Mouse (Mus musculus) ES-Bruce4 (cell line): ENCODE measurements around the gene Fibcd1. TPM values are rescaled to one million over a fixed set of nuclear protein-coding genes. Genes with fewer than 3 reads are reported as not detected.
A peak's percentile ranks its signal among the peaks of the same experiment; 100 is the strongest.

Experiments
- H3K27ac ChIP-seq: 2 replicates; pipeline ENCODE4 v1.5.1; 2012; ENCODE audit warnings: low read length, inconsistent platforms; ENCODE audit not compliant: insufficient read depth
- H3K27me3 ChIP-seq: 2 replicates; pipeline ENCODE4 v1.6.1; 2012; ENCODE audit warnings: mild to moderate bottlenecking, low read length, inconsistent platforms; ENCODE audit not compliant: control insufficient read depth, poor library complexity, insufficient read depth, severe bottlenecking
- H3K36me3 ChIP-seq: 2 replicates; pipeline ENCODE4 v1.6.1; 2012; ENCODE audit warnings: inconsistent platforms, mild to moderate bottlenecking, low read length, moderate library complexity; ENCODE audit not compliant: control insufficient read depth, poor library complexity, insufficient read depth, severe bottlenecking
- H3K4me1 ChIP-seq: one replicate; pipeline ENCODE4 v1.8.1; 2011; ENCODE audit warnings: low read length; ENCODE audit not compliant: control insufficient read depth, insufficient read depth
- H3K4me3 ChIP-seq: 2 replicates; pipeline ENCODE4 v1.5.1; 2011; ENCODE audit warnings: low read depth, mild to moderate bottlenecking, low read length
- H3K9ac ChIP-seq: 2 replicates; pipeline ENCODE4 v1.6.1; 2012; ENCODE audit warnings: low read depth, mild to moderate bottlenecking, inconsistent platforms; ENCODE audit not compliant: poor library complexity, severe bottlenecking
- H3K9me3 ChIP-seq: replicated peaks from 2 replicates; pipeline ENCODE4 v1.6.1; 2012; ENCODE audit warnings: mild to moderate bottlenecking, low read length, inconsistent platforms; ENCODE audit not compliant: control insufficient read depth, poor library complexity, insufficient read depth, severe bottlenecking
- CTCF ChIP-seq: IDR thresholded peaks from one replicate; pipeline ENCODE4 v1.8.1; 2011; ENCODE audit warnings: low read depth, low read length
- EP300 ChIP-seq: IDR thresholded peaks from 2 replicates; pipeline ENCODE4 v1.6.1; 2011; ENCODE audit warnings: low read depth, low read length; ENCODE audit not compliant: insufficient read depth
- POLR2A ChIP-seq: IDR thresholded peaks from one replicate; pipeline ENCODE4 v1.8.1; 2011; ENCODE audit warnings: low read length; ENCODE audit not compliant: insufficient read depth
- polyA plus RNA-seq: library from polyadenylated mRNA; stranded (reverse); fragments of >200 nt; gene quantifications from 2 replicates; pipeline ENCODE4 v1.2.4, GENCODE M21; 2011; ENCODE audit warnings: low read depth; ENCODE audit not compliant: missing spikeins, insufficient read depth, insufficient read length

The Fibcd1 gene
- polyA plus RNA-seq, 1 experiment: not detected

DNA sequence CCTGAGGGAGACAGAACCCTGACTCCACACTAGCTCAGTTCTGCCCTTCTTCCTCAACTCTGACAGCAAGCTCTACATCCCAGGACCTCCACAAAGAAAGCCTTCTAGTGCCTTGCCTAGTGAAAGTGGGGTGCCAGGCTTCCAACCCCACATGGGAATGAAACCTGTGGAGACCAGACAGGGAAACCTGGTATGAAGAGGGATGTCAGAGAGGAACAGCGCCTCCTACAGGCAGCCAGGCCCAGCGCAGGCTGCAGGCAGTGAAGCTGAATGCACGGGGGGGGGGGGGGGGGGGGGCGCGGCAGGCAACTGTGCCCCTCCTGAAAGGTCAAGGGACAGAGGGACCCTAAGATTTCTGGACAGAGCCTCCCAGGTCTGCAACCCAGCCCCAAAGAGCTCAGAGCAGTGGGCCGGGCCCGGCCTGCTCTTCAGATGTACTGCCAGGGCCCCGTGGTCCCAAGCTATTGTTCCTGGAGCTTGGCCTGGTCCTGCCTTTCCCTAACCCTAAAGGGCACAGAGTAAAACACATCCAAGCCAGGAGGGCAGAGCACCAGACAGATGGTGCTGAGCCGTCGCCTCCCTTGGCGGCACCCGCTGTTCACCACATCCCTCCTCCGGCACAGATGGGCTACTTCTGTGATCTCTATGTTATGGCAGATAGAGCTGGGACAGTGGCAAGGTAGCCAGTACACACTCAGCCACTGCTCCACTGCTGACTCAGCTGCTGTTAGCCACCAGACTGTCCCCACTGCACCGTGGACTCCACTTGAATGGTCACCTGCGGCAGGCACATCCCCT, 21.7 kb downstream of the Fibcd1 start:
- no peak overlapping the region for H3K4me3 ChIP-seq
- H3K9me3 ChIP-seq: no peaks in the 10 kb centered on the region
- H3K4me1 ChIP-seq: no peaks in the 10 kb centered on the region
- H3K27ac ChIP-seq: no peak overlapping the region
- TF ChIP-seq CTCF (peak; percentile 71), EP300 (no peak), POLR2A (no peak)
- no peaks in the 10 kb centered on the region for H3K27me3 ChIP-seq
- H3K36me3 ChIP-seq: no peaks in the 10 kb centered on the region
- H3K9ac ChIP-seq: no peak overlapping the region

DNA sequence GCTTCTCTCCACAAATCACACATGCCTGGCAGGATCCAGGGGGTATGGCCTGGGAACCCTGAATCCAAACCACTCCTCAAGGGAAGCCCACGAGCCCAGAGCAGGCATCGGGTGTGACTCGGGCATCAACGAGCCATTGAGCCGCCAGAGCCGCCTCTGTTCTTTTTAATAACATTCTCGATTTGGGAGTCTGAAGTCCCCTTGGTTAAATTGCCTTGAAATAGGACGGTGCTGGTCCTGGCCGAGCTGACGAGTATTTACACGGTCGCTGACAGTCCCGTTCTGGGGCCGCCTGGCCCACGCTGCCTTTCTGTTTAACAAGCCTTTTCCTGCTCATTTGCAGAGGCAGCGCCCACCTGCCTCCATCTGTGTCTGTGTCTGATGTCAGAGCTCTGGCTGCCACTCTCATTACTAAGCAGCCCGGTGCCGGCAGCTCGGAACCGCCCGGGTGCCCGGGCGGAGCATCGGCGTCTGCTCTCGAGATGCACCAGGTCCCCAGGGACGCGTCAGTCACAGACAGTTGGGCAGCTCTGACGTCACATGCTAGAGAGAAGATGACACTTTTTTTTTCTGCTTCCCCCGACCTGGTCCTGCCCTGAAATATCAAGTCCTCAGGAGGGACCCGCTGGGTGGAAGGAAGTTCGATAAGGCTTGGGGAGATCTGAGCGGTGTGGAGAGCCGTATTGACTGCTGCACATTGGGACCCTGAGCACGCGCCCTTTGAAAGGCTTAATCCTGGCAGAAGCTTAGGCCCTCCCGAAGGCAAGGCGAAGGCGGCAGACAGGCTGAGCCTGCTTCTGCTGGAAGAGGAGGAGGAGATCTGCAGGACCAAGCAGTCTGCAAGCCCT, 23.1 kb downstream of the Fibcd1 start:
- H3K27me3 ChIP-seq: no peaks in the 10 kb centered on the region
- H3K4me1 ChIP-seq: no peaks in the 10 kb centered on the region
- H3K27ac ChIP-seq: no peak overlapping the region
- no peaks in the 10 kb centered on the region for H3K36me3 ChIP-seq
- TF ChIP-seq POLR2A (no peak), CTCF (no peak), EP300 (no peak)
- no peak overlapping the region for H3K9ac ChIP-seq
- no peaks in the 10 kb centered on the region for H3K9me3 ChIP-seq
- peak overlapping the region; percentile 7 for H3K4me3 ChIP-seq

DNA sequence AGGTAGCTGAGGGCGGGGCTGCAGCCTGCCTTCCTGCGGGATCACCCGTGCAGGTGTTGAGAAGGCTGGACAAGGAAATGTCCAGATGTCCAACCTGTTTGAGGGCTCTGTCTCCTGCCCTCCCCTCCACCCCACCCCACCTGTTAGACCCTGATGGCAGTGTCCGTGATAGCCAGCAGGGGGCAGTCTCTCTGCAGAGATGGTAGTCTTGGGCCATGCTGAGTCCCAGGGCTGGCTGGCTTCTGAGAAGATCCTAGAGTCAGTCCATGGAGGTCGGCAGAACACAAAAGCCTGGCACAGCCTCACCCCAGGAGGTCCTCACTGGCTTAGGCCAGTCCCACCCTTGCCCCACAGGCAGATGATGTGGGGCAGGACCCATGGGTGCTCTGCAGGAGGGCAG, 30.4 kb downstream of the Fibcd1 start:
- TF ChIP-seq POLR2A (no peak), CTCF (peak; percentile 88), EP300 (no peak)
- Histone ChIP-seq H3K27me3 (no peaks in the 10 kb centered on the region), H3K36me3 (no peaks in the 10 kb centered on the region), H3K4me3 (no peak overlapping the region), H3K4me1 (no peaks in the 10 kb centered on the region), H3K27ac (no peak overlapping the region), H3K9ac (no peak overlapping the region), H3K9me3 (no peaks in the 10 kb centered on the region)

DNA sequence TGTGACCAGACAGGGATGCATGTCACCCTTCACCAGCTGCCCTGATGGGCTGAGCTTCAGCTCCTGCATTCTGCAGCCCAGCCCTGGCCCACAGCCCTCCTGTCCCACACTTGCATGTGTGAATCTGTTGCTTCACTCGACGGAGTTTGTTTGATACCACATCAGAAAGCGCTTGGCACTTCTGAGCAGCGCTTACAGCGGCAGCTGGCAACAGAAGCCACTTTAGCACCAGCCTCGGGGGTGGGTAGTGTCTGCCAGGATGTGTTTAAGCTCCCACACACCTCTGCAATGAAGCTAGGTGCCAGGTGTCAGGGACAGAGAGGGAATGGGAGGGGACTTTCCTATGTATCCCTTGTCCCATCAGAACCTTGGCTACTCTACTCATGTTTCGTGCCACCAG, 31.1 kb downstream of the Fibcd1 start:
- H3K4me1 ChIP-seq: no peaks in the 10 kb centered on the region
- H3K9me3 ChIP-seq: no peaks in the 10 kb centered on the region
- no peak for TF ChIP-seq POLR2A
- TF ChIP-seq CTCF: no peak
- no peak for TF ChIP-seq EP300
- H3K9ac ChIP-seq: no peak overlapping the region
- no peak overlapping the region for H3K4me3 ChIP-seq
- no peak overlapping the region for H3K27ac ChIP-seq
- no peaks in the 10 kb centered on the region for H3K36me3 ChIP-seq
- H3K27me3 ChIP-seq: no peaks in the 10 kb centered on the region

DNA sequence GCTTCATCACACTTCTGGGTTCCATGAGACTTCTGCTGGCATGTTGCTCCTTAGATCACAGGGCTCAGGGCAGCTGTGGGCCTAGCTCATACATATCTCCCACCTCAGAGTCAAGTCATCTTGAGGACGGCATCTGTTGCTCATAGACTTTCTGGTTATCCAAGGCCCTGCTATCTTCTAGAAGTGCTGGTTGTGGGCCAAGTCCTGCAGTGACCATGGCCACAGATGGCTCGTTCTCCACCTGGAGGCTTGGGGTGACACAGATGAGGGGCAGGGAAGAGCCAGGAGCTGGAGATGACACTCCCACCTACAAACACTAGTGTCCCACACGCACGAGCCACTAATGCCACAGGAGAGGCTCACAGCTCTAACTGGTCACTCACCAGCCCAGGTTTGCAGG, 32.2 kb downstream of the Fibcd1 start:
- no peak overlapping the region for H3K27ac ChIP-seq
- H3K36me3 ChIP-seq: no peaks in the 10 kb centered on the region
- H3K27me3 ChIP-seq: no peaks in the 10 kb centered on the region
- no peak overlapping the region for H3K4me3 ChIP-seq
- no peak overlapping the region for H3K9ac ChIP-seq
- no peaks in the 10 kb centered on the region for H3K9me3 ChIP-seq
- H3K4me1 ChIP-seq: no peaks in the 10 kb centered on the region
- no peak for TF ChIP-seq CTCF
- TF ChIP-seq POLR2A: no peak
- no peak for TF ChIP-seq EP300

DNA sequence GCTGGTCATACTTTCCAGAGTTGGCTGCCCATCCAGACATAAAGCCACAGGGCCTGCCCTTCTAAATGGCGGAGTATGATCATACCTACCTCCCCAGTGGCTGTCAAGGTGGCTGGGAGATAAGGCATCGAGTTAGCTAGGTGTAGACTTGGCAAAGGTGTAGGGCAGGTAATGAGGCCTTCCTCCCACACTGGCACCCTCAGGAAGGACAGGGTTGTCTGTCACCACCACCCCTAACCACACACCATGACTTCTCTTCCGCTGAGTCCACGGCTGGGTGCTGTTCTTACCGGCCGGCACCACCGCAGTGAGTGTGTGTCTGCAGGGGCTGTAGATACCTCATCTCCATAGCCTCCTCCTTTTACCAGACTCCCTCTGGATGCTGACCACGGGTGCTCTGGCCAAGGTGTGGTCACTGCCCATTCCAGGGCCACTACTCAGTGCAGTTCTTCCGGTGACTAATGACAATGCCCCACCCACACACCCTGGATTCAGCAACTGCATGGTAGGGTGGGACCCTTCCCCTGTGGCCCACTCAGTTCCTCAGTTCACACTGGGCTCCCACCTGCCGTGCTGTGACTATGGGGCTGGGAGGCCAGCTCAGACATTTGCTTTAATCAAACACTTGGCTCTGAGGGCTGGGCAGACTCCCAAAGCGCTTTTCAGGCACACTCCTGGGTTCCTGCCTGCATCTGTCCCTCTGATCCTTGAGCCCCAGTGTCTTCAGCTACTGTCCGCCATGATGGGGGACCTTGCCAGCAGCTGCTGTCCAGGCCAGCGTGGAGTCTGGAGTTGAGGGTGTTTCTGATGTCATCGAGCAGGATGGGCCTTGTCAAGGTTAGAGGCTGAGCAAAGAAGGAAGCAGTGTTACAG, 34.5 kb downstream of the Fibcd1 start:
- Histone ChIP-seq H3K27ac (no peak overlapping the region), H3K4me3 (no peak overlapping the region), H3K36me3 (no peaks in the 10 kb centered on the region), H3K4me1 (no peaks in the 10 kb centered on the region), H3K9me3 (no peaks in the 10 kb centered on the region), H3K27me3 (no peaks in the 10 kb centered on the region), H3K9ac (no peak overlapping the region)
- no peak for TF ChIP-seq EP300
- no peak for TF ChIP-seq CTCF
- TF ChIP-seq POLR2A: no peak
